Mouse (Mus musculus) cerebellum, adult (tissue): ENCODE data around the gene Emc4.
A peak's percentile ranks its signal among the peaks of the same experiment; 100 is the strongest.

Experiments used
- ATAC-seq: cut with Nextera tagmentation; 2 replicates; pipeline ENCODE4 v1.9.2; 2017; ENCODE audit warnings: mild to moderate bottlenecking, moderate library complexity, mixed read lengths; ENCODE audit not compliant: insufficient number of reproducible peaks, low FRiP score, low TSS enrichment

The Emc4 gene

GRCm38 (mm10) chr2:112367726-112368673, at the start of gene Emc4:
TSS of gene Emc4 (minus strand) at chr2:112368027.
- peak; percentile 86 for ATAC-seq

DNA sequence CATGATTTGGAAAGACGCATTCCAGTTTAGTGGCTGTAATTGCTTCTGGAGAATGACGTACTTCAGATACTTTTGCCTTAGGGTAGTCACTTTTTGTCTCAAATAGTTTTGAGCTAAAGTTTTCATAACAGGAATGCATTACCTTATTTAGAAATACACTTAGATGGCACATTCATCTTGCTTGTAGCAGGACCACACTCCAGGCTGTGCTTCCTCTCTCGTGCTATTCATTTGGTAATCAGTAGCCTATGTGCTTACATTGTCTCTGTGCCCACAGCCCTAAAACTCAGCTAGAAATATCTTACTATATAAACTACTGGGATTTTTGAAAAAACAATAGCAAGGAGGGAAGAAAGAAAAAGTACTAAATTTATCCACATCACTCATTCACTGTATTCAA, 39.2 kb upstream of the Emc4 start:
- no peak for ATAC-seq

DNA sequence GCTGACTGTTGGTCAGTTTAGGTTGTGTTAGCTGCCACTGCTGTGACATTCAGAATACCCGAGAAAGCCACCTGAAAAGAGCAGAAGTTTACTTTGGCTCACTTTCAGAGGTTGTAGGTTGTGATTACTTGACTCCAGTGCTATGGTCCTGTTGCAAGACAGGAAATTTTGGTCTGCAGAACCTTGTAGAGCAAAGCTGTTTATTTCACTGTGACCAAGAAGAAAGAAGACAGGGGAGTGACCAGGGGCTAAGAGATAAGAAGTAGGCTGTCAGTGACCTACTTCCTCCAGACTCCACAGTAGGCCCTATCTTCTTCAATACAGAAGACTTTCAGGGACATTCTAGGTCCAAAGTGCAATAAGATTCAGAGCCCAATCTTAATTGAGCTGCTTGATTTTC, 28.8 kb upstream of the Emc4 start:
- ATAC-seq: no peak

DNA sequence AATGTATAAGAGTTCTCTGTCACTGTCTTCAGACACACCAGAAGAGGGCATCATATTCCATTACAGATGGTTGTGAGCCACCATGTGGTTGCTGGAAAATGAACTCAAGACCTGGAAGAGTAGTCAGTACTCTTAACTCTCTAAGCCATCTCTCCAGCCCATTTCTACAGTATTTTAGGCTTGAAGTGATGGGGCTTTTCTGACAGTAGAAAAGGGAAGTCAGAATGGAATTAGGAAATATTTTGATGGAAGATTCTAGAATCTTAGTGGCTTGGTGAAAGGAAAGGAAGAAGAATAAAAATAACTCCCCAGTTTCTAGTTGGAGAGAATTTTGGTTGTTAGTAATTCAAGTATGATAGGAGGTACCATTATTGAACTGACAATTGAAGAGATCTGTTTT, 26.1 kb upstream of the Emc4 start:
- no peak for ATAC-seq

DNA sequence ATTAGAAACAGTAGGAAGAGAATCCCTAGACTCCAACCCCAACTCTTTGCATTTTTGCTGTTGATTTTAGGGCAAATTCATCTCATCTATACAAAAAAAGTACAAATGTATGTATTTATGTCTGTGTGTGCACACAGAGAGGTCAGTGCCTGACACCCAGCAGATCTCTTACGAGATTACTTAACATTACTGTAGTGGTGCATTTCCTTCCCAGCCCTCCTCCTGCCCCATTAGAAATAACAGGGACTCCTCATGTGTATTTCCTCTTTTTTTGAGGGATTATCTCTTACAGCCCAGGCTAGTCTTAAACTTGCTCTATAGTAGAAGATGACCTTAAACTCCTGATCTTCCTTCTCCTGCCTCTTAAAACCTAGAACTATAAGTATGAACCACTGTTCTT, 24.9 kb upstream of the Emc4 start:
- ATAC-seq: no peak

GRCm38 (mm10) chr2:112391346-112392000, 23.6 kb upstream of the Emc4 start:
- ATAC-seq: peak; percentile 49; the same call in 1 of the 2 replicates

DNA sequence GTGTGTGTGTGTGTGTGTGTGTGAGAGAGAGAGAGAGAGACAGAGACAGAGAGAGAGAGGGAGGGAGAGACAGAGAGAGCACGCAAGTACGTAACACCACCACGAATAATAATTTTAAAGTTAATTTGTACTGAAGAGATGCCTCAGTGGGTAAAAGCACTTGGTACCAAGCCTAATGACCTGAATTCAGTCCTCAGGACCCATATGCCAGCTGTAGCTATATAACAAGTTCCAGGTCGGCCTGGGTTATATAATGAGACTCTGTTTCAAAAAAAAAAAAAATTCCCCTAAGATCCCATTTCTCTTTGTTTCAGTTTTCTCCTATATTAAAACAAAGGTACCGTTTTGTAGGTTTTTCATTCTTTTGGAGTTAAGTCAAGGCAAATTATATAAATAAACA, 23.0 kb upstream of the Emc4 start:
- ATAC-seq: no peak; the same call in 1 of the 2 replicates

- no peak for ATAC-seq
Observed at GRCm38 (mm10) chr2:112381219-112381618, 13.4 kb upstream of the Emc4 start.

- no peak for ATAC-seq
Observed at GRCm38 (mm10) chr2:112380131-112380530, 12.3 kb upstream of the Emc4 start.

- ATAC-seq: peak; percentile 99
Observed at GRCm38 (mm10) chr2:112378973-112379898, 11.4 kb upstream of the Emc4 start, which contains the start of gene Katnbl1. TSS of gene Katnbl1 (plus strand) at chr2:112379211.

DNA sequence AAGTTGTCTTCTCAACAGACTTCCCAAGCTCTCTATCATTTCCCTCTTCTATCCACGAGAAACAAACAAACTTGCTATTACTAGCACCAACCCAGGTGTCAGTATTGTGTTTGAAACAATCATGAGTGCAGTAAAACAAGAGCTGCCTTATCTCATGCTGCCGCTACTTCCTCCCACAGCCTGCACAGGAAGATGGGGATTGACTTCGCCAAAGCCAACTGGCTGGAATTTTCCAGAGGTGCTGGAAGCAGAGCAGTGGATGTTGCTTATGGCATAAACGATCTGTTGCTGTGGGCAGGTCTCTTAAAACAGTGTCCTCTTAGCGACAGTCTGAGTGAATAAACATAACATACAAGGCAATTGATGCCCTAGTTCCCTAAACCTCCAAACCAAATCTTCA, 6.8 kb upstream of the Emc4 start:
- ATAC-seq: no peak

GRCm38 (mm10) chr2:112373141-112373540, 5.3 kb upstream of the Emc4 start:
- no peak for ATAC-seq

DNA sequence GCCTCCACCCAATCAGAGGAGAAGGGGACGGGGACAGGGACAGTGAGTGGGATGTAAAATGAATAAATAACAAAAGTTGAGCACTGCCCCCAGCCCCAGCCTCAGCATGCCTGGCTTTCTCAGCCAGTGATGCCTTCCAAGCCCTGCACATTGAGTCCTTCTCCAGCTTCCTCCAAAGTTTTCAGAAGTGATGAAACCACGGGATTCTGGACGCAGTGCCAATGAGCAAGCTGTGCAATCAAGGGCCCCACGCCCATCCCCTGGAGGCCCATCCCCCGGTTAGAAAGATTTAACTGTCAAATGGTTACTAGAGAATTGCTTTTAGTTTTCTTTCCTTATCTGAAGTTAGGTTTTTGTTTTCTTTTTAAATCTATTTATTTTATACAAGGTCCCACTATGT, 2.1 kb upstream of the Emc4 start:
- ATAC-seq: no peak

- peak; percentile 43; the same call in 1 of the 2 replicates for ATAC-seq
Observed at GRCm38 (mm10) chr2:112367222-112367621, 605 bp downstream of the Emc4 start.

- no peak for ATAC-seq
Observed at GRCm38 (mm10) chr2:112360781-112361169, 7.1 kb downstream of the Emc4 start.

- no peak for ATAC-seq
Observed at GRCm38 (mm10) chr2:112360012-112360780, 7.6 kb downstream of the Emc4 start.

GRCm38 (mm10) chr2:112359611-112360010, 8.2 kb downstream of the Emc4 start:
- ATAC-seq: no peak

DNA sequence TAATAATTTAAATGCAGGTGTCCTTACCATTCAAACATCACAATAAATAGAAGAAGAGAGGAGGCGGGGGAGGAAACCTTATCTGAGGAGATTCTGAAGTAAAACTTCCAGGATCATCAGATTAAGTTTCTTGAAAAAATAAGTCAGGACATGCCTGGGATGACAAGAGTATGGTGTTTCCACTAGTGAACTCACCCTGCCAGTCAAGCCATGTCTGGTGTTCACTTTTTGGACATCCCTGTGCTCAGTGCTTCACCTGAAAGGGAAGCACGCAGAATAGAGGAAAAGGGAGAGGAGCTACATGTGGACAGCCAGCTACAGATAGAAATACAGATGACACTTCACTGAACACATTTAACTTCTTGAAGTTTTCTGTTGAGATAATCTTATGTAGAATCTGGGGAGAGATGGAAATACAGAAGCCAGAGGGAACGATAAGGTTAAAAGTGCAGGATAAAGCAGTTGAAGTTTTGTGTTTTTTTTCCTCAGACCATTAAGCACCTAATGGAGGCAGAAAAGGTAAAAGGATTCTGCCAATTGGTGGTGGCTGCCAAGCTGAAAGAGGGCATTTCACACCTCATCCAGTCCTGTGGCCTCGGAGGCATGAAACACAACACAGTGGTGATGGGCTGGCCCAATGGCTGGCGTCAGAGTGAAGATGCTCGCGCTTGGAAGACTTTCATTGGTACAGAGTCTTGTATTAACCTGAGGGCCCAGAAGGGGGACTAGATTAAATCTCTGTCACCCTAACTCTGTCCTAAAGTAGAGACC, 14.0 kb downstream of the Emc4 start:
- no peak for ATAC-seq

- ATAC-seq: no peak
Observed at GRCm38 (mm10) chr2:112348246-112348645, 19.6 kb downstream of the Emc4 start.
